14 mouse cellular contexts compared by ENCODE assay signal in the genomic region with DNA sequence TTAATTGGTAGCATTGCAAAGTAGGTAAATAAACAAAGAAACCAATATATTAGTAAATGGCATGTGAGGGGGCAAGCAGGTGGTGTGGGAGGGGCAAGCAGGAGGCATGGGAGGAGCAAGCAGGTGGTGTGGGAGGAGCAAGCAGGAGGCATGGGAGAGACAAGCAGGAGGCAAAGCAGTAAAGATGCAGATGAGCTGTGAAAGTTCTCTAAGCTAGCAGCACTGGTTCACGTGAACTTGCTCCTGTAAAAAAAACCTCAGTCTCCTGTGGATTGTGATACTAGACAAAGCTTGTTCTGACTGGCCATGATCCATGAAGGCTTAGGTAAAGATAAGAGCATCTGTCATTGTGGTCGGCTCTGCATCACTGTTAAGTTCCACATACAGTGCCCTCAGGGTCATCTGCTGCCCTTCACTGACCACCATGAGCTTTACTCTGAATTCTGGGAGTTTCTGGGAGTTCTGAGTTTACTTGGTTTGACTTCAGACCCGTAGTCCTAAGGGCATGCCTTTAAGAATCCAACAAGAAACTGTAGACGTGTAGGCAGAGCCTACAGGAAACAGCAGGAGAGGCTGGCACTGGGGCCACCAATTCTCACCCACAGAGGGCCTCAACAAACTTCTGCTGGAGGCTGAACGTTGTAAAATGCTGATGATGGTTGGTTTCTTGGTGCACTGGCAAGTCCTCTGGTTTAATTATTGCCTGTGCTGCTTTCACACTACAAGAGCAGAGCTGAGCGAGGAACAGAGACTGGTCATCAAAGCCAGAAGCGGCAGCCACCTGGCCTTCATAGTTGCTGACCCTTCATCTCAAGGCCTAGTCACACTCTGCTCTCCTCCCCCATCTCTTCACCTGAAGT.
DNase-seq lines count a peak whose midpoint lies in the region; ATAC-seq and TF ChIP-seq lines count a peak whose summit lies in the region.
"Had no signal": no experiment of that assay in that cellular context is flagged by ENCODE, and none has a peak within 500 bp of the region (broad histone marks: within the 10 kb centered on the region; RNA-seq: fewer than 3 reads in every experiment).

No protein-coding gene starts in this region.

- no peak; the same call in 1 of the 2 replicates for TF ChIP-seq CTCF in kidney, postnatal 0 days (IDR thresholded peaks at IDR 0.05; ENCODE audit: low read depth)

- 75% methylated on average over 7 of the region's 7 CpGs for WGBS in embryonic facial prominence, embryonic 10.5 days
- 41% methylated on average over 7 of the region's 7 CpGs for WGBS in kidney, postnatal 0 days

- peak overlapping the region; percentile 54; the same call in 1 of the 2 replicates for H3K27ac ChIP-seq in embryonic facial prominence, embryonic 10.5 days (replicated peaks)
- peak overlapping the region; percentile 52 for H3K27ac ChIP-seq in kidney, postnatal 0 days
- H3K27ac ChIP-seq: forebrain, embryonic 15.5 days; left cerebral cortex, adult 2 months; liver, embryonic 12.5 days had no signal

- H3K27me3 ChIP-seq in embryonic facial prominence, embryonic 10.5 days (replicated peaks; ENCODE audit: low read depth, poor library complexity, severe bottlenecking): no peaks in the 10 kb centered on the region
- H3K27me3 ChIP-seq in kidney, postnatal 0 days (ENCODE audit: insufficient read depth, low read length): no peaks in the 10 kb centered on the region
- H3K27me3 ChIP-seq: forebrain, embryonic 15.5 days; liver, embryonic 12.5 days had no signal

- H3K4me2 ChIP-seq in kidney, postnatal 0 days (ENCODE audit: low read length): no peak overlapping the region
- H3K4me2 ChIP-seq: forebrain, embryonic 15.5 days; heart, embryonic 11.5 days; liver, embryonic 12.5 days had no signal

- H3K4me3 ChIP-seq in embryonic facial prominence, embryonic 10.5 days: no peak overlapping the region
- no peak overlapping the region for H3K4me3 ChIP-seq in kidney, postnatal 0 days (replicated peaks; ENCODE audit: low read depth, low read length)
- H3K4me3 ChIP-seq: forebrain, embryonic 15.5 days; left cerebral cortex, adult 2 months; liver, embryonic 12.5 days; megakaryocyte, embryonic 14.5 days; myocyte had no signal

- no peaks in the 10 kb centered on the region for H3K9me3 ChIP-seq in embryonic facial prominence, embryonic 10.5 days
- no peaks in the 10 kb centered on the region for H3K9me3 ChIP-seq in kidney, postnatal 0 days (replicated peaks; ENCODE audit: low read length)
- H3K9me3 ChIP-seq: forebrain, embryonic 15.5 days; liver, embryonic 12.5 days; megakaryocyte, embryonic 14.5 days had no signal

- no peak overlapping the region for H3K9ac ChIP-seq in kidney, postnatal 0 days (ENCODE audit: low read depth, low read length)
- H3K9ac ChIP-seq: forebrain, embryonic 15.5 days; liver, embryonic 12.5 days had no signal

- H3K4me1 ChIP-seq in embryonic facial prominence, embryonic 10.5 days: peaks cover 82% of the 10 kb centered on the region
- H3K4me1 ChIP-seq in kidney, postnatal 0 days (replicated peaks; ENCODE audit: insufficient read depth, low read length): peaks cover 40% of the 10 kb centered on the region; the same call in 1 of the 2 replicates
- H3K4me1 ChIP-seq: forebrain, embryonic 15.5 days had no signal

- peak; percentile 62 for ATAC-seq in kidney, postnatal 0 days (replicated peaks; ENCODE audit: low FRiP score, low read depth)
- ATAC-seq: forebrain, embryonic 15.5 days; liver, embryonic 12.5 days had no signal

- H3K36me3 ChIP-seq in embryonic facial prominence, embryonic 10.5 days (replicated peaks): no peaks in the 10 kb centered on the region
- H3K36me3 ChIP-seq in kidney, postnatal 0 days (ENCODE audit: insufficient read depth, low read length): no peaks in the 10 kb centered on the region
- H3K36me3 ChIP-seq: forebrain, embryonic 15.5 days; liver, embryonic 12.5 days had no signal

- peak; percentile 17 for DNase-seq in thymus, postnatal 0 days (ENCODE audit: low spot score)
- DNase-seq in thymus, postnatal 36 days: no peak
- no peak for DNase-seq in embryonic facial prominence, embryonic 10.5 days (ENCODE audit: low spot score)
- no peak for DNase-seq in kidney, postnatal 0 days (ENCODE audit: low spot score)
- peak; percentile 58 for DNase-seq in yolk sac, embryonic 10.5 days (ENCODE audit: low spot score)
- no peak for DNase-seq in heart, postnatal 25 days (ENCODE audit: low spot score)
- no peak for DNase-seq in left cerebral cortex, adult 8-10 months (ENCODE audit: low spot score in 2 of 2)
- DNase-seq: cerebellum, adult 18-20 months had no signal

- intact Hi-C loops in heart, postnatal 25 days (cut with DNase I): loop anchor here (5.0 kb wide), 1 partner anchor 117 kb away; no protein-coding TSS in a partner anchor

Comparison
In these comparisons a context has a peak if more than half of its experiments do, and no peak if none do; other contexts are left out.
1. DNase-seq: peak in thymus, postnatal 0 days (single experiment) and yolk sac, embryonic 10.5 days (single experiment); none in thymus, postnatal 36 days (0 of 2), embryonic facial prominence, embryonic 10.5 days (single experiment), kidney, postnatal 0 days (single experiment), heart, postnatal 25 days (single experiment) and left cerebral cortex, adult 8-10 months (0 of 2).